26 mouse cellular contexts compared by ENCODE assay signal in genomic region chr13:111304736-111305135, GRCm38 (mm10). TPM values are rescaled to one million over a fixed set of nuclear protein-coding genes. Genes with fewer than 3 reads are reported as not detected.
"Had no signal": no experiment of that assay in that cellular context is flagged by ENCODE, and none has a peak within 500 bp of the region (broad histone marks: within the 10 kb centered on the region; RNA-seq: fewer than 3 reads in every experiment).

No protein-coding gene starts in this region.

- H3K4me2 ChIP-seq: lung, embryonic 14.5 days; midbrain, embryonic 13.5 days; neural tube, embryonic 13.5 days; neural tube, embryonic 15.5 days; stomach, embryonic 15.5 days had no signal

- H3K4me1 ChIP-seq: midbrain, embryonic 10.5 days had no signal

- H3K9me3 ChIP-seq: midbrain, embryonic 10.5 days; midbrain, embryonic 13.5 days; neural tube, embryonic 13.5 days; neural tube, embryonic 15.5 days; stomach, embryonic 15.5 days had no signal

- H3K27ac ChIP-seq: liver, embryonic 14.5 days; midbrain, embryonic 10.5 days; midbrain, embryonic 13.5 days; neural tube, embryonic 13.5 days; neural tube, embryonic 15.5 days; stomach, embryonic 15.5 days; stomach, postnatal 0 days had no signal

- H3K9ac ChIP-seq: liver, embryonic 14.5 days; lung, embryonic 14.5 days; midbrain, embryonic 13.5 days; neural tube, embryonic 13.5 days; neural tube, embryonic 15.5 days; stomach, embryonic 15.5 days had no signal

- H3K4me3 ChIP-seq: midbrain, embryonic 10.5 days; midbrain, embryonic 13.5 days; myocyte; neural tube, embryonic 13.5 days; neural tube, embryonic 15.5 days; stomach, embryonic 15.5 days had no signal

- DNase-seq: lung, adult 18-20 months; lung, postnatal 10 days; lung, postnatal 4 days; retina, postnatal 1 day; right cerebral cortex, postnatal 25 days; right cerebral cortex, postnatal 4 days; spleen, adult 18-20 months; thymus, adult 2 months; thymus, postnatal 25 days; thymus, postnatal 4 days had no signal

- H3K36me3 ChIP-seq: midbrain, embryonic 10.5 days; midbrain, embryonic 13.5 days; neural tube, embryonic 13.5 days; neural tube, embryonic 15.5 days; stomach, embryonic 15.5 days had no signal

- ATAC-seq: midbrain, embryonic 13.5 days; midbrain, embryonic 16.5 days had no signal

- H3K27me3 ChIP-seq: midbrain, embryonic 13.5 days; neural tube, embryonic 13.5 days; neural tube, embryonic 15.5 days; stomach, embryonic 15.5 days had no signal

RNA-seq across cellular contexts. Expression of gene Actbl2, which starts 49.9 kb away (rescaled TPM):
- total RNA-seq: megakaryocyte, adult 5-6 weeks; megakaryocyte-erythroid progenitor cell, adult 5-6 weeks had no signal
- polyA plus RNA-seq: liver, embryonic 14.5 days; liver, embryonic 16.5 days; lung, embryonic 14.5 days; lung, embryonic 16.5 days; midbrain, embryonic 10.5 days; midbrain, embryonic 13.5 days; midbrain, embryonic 16.5 days; myocyte; neural tube, embryonic 11.5 days; neural tube, embryonic 13.5 days; neural tube, embryonic 15.5 days; small intestine, adult 2 months; stomach, postnatal 0 days; thymus, adult 2 months had no signal
